Mouse (Mus musculus): ENCODE data around the gene Smarcc1. TPM values are rescaled to one million over a fixed set of nuclear protein-coding genes. Genes with fewer than 3 reads are reported as not detected.

Gene Smarcc1
- polyA plus RNA-seq, 1 experiment = 43.8 TPM

DNA sequence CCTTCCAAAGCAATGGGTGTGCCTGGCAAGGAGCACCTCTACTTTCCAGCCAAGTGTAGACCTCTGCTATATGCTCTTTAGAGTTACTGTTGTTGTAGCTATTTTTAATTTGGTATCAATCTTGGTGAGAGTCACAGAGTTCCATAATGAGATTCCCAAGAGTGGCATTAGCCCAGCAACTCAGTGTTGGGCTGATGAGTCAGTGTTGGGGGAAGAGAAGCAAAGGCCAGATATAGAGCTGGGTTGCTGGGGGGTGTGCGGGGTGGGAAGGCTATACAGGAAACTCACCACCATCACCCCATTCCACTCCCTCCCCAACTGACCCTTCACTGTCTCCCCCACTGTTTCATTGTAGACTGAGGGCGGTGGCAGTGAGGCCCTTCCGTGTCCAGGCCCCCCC, 36.4 kb upstream of the Smarcc1 start:
- Histone ChIP-seq H3K27ac (ENCODE audit: control insufficient read depth, insufficient read depth, low read length) (no peak overlapping the region), H3K36me3 (ENCODE audit: control insufficient read depth, insufficient read depth, low read length) (peaks cover 81% of the 10 kb centered on the region), H3K4me3 (ENCODE audit: control insufficient read depth, insufficient read depth, low read length) (no peak overlapping the region), H3K4me1 (replicated peaks; ENCODE audit: control insufficient read depth, insufficient read depth, low read length) (no peaks in the 10 kb centered on the region), H3K27me3 (ENCODE audit: control insufficient read depth, insufficient read depth, low read length) (no peaks in the 10 kb centered on the region)
- WGBS = 100% methylated on average over 3 of the region's 3 CpGs
- DNase-seq = no peak
- TF ChIP-seq CTCF (IDR thresholded peaks at IDR 0.05; ENCODE audit: borderline replicate concordance, control insufficient read depth, extremely low read depth, insufficient read depth, low read length, poor library complexity) (no peak), POLR2A (IDR thresholded peaks at IDR 0.05; ENCODE audit: control insufficient read depth, extremely low read depth, insufficient read depth, low read length, poor library complexity) (no peak)

DNA sequence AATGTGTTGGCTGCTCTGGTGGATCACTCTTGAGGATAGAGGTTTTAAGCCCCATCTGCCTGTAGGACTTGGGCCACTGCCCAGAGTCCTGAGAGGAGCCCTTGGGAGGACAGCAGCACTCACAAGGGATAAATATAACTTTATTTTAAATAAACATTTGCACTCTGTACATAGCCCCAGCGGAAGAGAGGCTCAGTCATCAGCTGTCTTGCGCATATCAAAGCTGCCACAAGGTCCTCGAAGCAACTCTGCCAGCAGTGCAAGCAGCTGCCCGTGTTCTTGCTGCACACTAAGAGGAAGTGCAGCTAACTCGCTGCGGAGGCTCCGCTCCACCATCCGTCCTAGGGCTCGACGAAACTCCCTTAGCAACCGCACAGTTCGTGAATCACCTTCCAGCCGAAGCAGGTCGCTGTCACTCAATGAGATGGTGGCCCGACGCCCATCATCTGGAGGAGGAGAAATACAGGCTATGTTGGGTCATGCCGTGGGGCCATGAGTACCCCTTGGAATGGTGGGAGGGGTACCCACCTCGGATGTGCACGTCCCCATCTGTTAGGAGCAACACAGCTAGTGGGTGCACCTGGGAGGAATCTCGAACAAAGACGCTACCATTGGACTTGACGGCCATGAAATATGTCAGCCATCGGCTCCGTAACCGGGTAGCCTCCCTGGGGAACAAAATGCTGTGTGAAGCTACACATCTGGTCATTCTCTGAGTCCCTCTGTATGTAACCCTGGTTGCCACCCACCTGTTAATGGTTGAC, 33.1 kb upstream of the Smarcc1 start:
- Histone ChIP-seq H3K36me3 (ENCODE audit: control insufficient read depth, insufficient read depth, low read length) (peaks cover 90% of the 10 kb centered on the region), H3K4me3 (ENCODE audit: control insufficient read depth, insufficient read depth, low read length) (no peak overlapping the region)
- no peak for TF ChIP-seq POLR2A (IDR thresholded peaks at IDR 0.05; ENCODE audit: control insufficient read depth, extremely low read depth, insufficient read depth, low read length, poor library complexity)
- TF ChIP-seq CTCF (IDR thresholded peaks at IDR 0.05; ENCODE audit: borderline replicate concordance, control insufficient read depth, extremely low read depth, insufficient read depth, low read length, poor library complexity) = no peak

DNA sequence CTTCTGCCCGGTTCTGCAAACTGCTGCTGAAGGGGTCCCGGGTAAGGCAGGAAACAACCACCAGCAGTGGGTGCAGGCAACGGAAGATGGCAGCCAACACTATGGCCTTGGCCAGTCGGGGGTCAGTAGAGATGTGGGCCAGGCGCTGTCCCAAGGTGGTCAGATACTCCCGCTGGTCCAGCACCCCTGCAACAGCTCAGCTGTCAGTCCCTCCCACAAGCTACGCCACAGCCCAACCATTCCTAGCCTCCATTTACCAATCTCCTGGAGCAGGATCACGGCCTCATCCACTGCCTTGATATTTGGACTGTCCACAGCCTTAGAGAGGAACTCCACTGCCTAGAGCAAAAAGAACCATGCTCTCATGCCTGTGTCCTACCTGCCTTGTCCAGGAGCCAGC, 31.8 kb upstream of the Smarcc1 start:
- Histone ChIP-seq H3K4me1 (replicated peaks; ENCODE audit: control insufficient read depth, insufficient read depth, low read length) (no peaks in the 10 kb centered on the region), H3K27ac (ENCODE audit: control insufficient read depth, insufficient read depth, low read length) (no peak overlapping the region), H3K27me3 (ENCODE audit: control insufficient read depth, insufficient read depth, low read length) (no peaks in the 10 kb centered on the region), H3K4me3 (ENCODE audit: control insufficient read depth, insufficient read depth, low read length) (no peak overlapping the region), H3K36me3 (ENCODE audit: control insufficient read depth, insufficient read depth, low read length) (peaks cover 90% of the 10 kb centered on the region)
- WGBS = 97% methylated on average over 8 of the region's 8 CpGs
- DNase-seq = no peak
- TF ChIP-seq POLR2A (IDR thresholded peaks at IDR 0.05; ENCODE audit: control insufficient read depth, extremely low read depth, insufficient read depth, low read length, poor library complexity) = no peak
- no peak for TF ChIP-seq CTCF (IDR thresholded peaks at IDR 0.05; ENCODE audit: borderline replicate concordance, control insufficient read depth, extremely low read depth, insufficient read depth, low read length, poor library complexity)

More for the DNA sequence above, 33.1 kb upstream of the Smarcc1 start:
- Histone ChIP-seq H3K27me3 (ENCODE audit: control insufficient read depth, insufficient read depth, low read length) (no peaks in the 10 kb centered on the region), H3K4me1 (replicated peaks; ENCODE audit: control insufficient read depth, insufficient read depth, low read length) (no peaks in the 10 kb centered on the region), H3K27ac (ENCODE audit: control insufficient read depth, insufficient read depth, low read length) (no peak overlapping the region)
- WGBS = 96% methylated on average over 25 of the region's 25 CpGs
- DNase-seq = no peak

DNA sequence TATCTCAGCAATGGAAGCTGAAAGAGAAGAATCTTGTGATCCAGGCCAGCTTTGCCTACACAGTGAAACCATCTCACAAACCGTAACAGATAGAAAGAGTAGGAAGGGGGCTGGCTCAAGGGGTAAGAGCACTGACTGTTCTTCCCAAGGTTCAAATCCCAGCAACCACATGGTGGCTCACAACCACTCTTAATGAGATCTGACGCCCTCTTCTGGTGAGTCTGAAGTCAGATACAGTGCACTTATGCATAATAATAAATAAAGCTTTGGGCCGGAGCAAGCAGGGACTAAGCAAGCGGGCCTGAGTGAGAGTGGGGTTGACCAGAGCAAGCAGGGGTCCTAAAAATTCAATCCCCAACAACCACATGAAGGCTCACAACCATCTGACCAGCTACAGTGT, 24.2 kb upstream of the Smarcc1 start:
- WGBS = 96% methylated on average over 4 of the region's 4 CpGs
- H3K4me1 ChIP-seq (replicated peaks; ENCODE audit: control insufficient read depth, insufficient read depth, low read length) = no peaks in the 10 kb centered on the region
- no peaks in the 10 kb centered on the region for H3K27me3 ChIP-seq (ENCODE audit: control insufficient read depth, insufficient read depth, low read length)
- H3K4me3 ChIP-seq (ENCODE audit: control insufficient read depth, insufficient read depth, low read length) = no peak overlapping the region
- no peak overlapping the region for H3K27ac ChIP-seq (ENCODE audit: control insufficient read depth, insufficient read depth, low read length)
- peaks cover 83% of the 10 kb centered on the region for H3K36me3 ChIP-seq (ENCODE audit: control insufficient read depth, insufficient read depth, low read length)
- no peak for DNase-seq
- no peak for TF ChIP-seq POLR2A (IDR thresholded peaks at IDR 0.05; ENCODE audit: control insufficient read depth, extremely low read depth, insufficient read depth, low read length, poor library complexity)
- TF ChIP-seq CTCF (IDR thresholded peaks at IDR 0.05; ENCODE audit: borderline replicate concordance, control insufficient read depth, extremely low read depth, insufficient read depth, low read length, poor library complexity) = no peak

DNA sequence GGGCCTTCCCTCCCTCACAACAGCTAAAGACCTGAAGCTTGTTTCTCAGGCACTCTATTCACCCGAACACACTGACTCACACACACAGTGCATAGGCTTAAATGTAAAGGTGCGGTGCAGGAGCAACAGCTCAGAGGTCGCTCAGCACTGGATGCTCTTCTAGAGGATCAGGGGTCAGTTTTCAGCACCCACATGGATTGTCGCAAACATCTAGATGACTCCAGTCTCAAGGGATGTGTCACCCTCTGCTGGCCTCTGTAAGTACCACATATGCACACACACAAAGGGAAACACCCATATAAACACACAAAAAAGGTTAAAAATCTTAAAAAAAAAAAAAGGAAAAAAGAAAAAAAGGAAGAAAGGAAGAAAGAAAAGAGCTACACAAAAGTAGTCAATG, 22.7 kb upstream of the Smarcc1 start:
- H3K4me3 ChIP-seq (ENCODE audit: control insufficient read depth, insufficient read depth, low read length) = no peak overlapping the region
- no peaks in the 10 kb centered on the region for H3K27me3 ChIP-seq (ENCODE audit: control insufficient read depth, insufficient read depth, low read length)
- TF ChIP-seq POLR2A (IDR thresholded peaks at IDR 0.05; ENCODE audit: control insufficient read depth, extremely low read depth, insufficient read depth, low read length, poor library complexity) (no peak), CTCF (IDR thresholded peaks at IDR 0.05; ENCODE audit: borderline replicate concordance, control insufficient read depth, extremely low read depth, insufficient read depth, low read length, poor library complexity) (no peak)
- DNase-seq = no peak
- WGBS = 98% methylated on average over 4 of the region's 4 CpGs
- peaks cover 69% of the 10 kb centered on the region for H3K36me3 ChIP-seq (ENCODE audit: control insufficient read depth, insufficient read depth, low read length)
- no peaks in the 10 kb centered on the region for H3K4me1 ChIP-seq (replicated peaks; ENCODE audit: control insufficient read depth, insufficient read depth, low read length)
- no peak overlapping the region for H3K27ac ChIP-seq (ENCODE audit: control insufficient read depth, insufficient read depth, low read length)

DNA sequence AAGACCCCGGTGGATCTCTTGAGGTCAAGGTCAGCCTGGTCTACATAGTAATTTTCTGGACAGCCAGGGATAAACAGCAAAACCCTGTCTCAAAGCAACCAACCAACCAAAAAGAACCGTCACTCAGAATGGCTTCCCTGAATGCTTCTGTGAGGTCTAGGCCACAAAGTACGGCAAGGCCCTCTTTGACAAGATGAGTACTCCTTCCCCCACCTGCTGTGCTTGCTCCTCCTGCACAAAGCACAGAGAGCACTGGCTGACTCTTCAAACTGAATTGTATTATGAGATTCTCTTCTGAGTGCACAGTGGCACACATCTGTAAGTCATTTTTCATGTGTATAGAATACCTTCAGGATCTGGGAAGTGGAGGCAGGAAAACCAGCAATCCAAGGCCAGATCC, 19.7 kb upstream of the Smarcc1 start:
- peaks cover 40% of the 10 kb centered on the region for H3K36me3 ChIP-seq (ENCODE audit: control insufficient read depth, insufficient read depth, low read length)
- WGBS = over 99% methylated on average over 3 of the region's 3 CpGs
- no peak overlapping the region for H3K4me3 ChIP-seq (ENCODE audit: control insufficient read depth, insufficient read depth, low read length)

More for the DNA sequence above, 19.7 kb upstream of the Smarcc1 start:
- Histone ChIP-seq H3K4me1 (replicated peaks; ENCODE audit: control insufficient read depth, insufficient read depth, low read length) (no peaks in the 10 kb centered on the region), H3K27ac (ENCODE audit: control insufficient read depth, insufficient read depth, low read length) (no peak overlapping the region), H3K27me3 (ENCODE audit: control insufficient read depth, insufficient read depth, low read length) (no peaks in the 10 kb centered on the region)
- TF ChIP-seq POLR2A (IDR thresholded peaks at IDR 0.05; ENCODE audit: control insufficient read depth, extremely low read depth, insufficient read depth, low read length, poor library complexity) = no peak
- no peak for TF ChIP-seq CTCF (IDR thresholded peaks at IDR 0.05; ENCODE audit: borderline replicate concordance, control insufficient read depth, extremely low read depth, insufficient read depth, low read length, poor library complexity)
- DNase-seq = no peak

All from thymus, adult 2 months (tissue).